Mouse (Mus musculus): ENCODE measurements at regions not wholly inside any gene's neighbourhood (a gene's known extent, or its start where the extent isn't known, plus 50 kb on each side); places are given as distances from the start of the nearest gene placed in this dataset.

DNA sequence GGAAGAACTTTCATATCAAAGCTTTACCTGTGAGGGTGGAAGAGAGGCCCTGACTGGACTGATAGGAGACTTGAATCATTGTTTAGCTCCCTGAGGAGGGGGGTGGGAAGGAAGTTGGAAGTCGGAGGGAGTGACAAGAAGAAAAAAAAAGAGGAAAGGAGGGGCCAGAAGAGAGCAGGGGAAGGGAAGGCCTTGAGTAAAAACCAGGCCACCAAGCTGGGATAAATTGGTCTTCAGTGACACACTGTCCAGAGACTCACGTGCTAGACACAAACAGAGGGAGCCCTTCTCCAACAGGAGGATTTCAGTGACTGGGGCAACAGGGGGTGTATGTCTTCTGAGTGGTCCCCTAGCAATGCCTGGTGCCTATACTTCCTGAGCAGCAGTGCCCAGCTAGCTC is 172.9 kb downstream of the Dact1 start:
- TF ChIP-seq CTCF (IDR thresholded peaks at IDR 0.05; ENCODE audit: borderline replicate concordance, control insufficient read depth, extremely low read depth, insufficient read depth, low read length, poor library complexity) (no peak), POLR2A (IDR thresholded peaks at IDR 0.05; ENCODE audit: control insufficient read depth, extremely low read depth, insufficient read depth, low read length, poor library complexity) (no peak)
